Mouse (Mus musculus): ENCODE measurements around the gene Tmem63b. TPM values are rescaled to one million over a fixed set of nuclear protein-coding genes. Genes with fewer than 3 reads are reported as not detected.
A peak's percentile ranks its signal among the peaks of the same experiment; 100 is the strongest.

Gene Tmem63b
- polyA plus RNA-seq, 1 experiment from 2014 or later = 40.9 TPM

- 40% methylated on average over 4 of the region's 4 CpGs for WGBS
- Histone ChIP-seq H3K4me1 (replicated peaks; ENCODE audit: control insufficient read depth, insufficient read depth) (no peaks in the 10 kb centered on the region; the same call in 1 of the 2 replicates), H3K4me3 (ENCODE audit: low read depth, low read length) (no peak overlapping the region), H3K4me2 (replicated peaks; ENCODE audit: low read depth) (no peak overlapping the region), H3K9me3 (ENCODE audit: control insufficient read depth, low read length) (no peaks in the 10 kb centered on the region), H3K9ac (ENCODE audit: low read length) (no peak overlapping the region), H3K27ac (replicated peaks) (0 out of 2 replicates have a peak overlapping the region, but pooled peaks have one; percentile 18), H3K27me3 (ENCODE audit: control insufficient read depth, insufficient read depth, low read length) (no peaks in the 10 kb centered on the region), H3K36me3 (ENCODE audit: control insufficient read depth, insufficient read depth, low read length) (no peaks in the 10 kb centered on the region; the same call in 1 of the 2 replicates)
- DNase-seq (ENCODE audit: low spot score) (peak; percentile 81), ATAC-seq (ENCODE audit: low FRiP score, low TSS enrichment) (peak; percentile 79)
- TF ChIP-seq CTCF (IDR thresholded peaks at IDR 0.05; ENCODE audit: low read depth) (no peak), EP300 (optimal IDR thresholded peaks at IDR 0.05) (no peak)
Measured at GRCm38 (mm10) chr17:45702254-45702653, 15.5 kb upstream of the Tmem63b start.

GRCm38 (mm10) chr17:45701236-45701591 is 14.5 kb upstream of the Tmem63b start:
- no peaks in the 10 kb centered on the region; the same call in 1 of the 2 replicates for H3K4me1 ChIP-seq (replicated peaks; ENCODE audit: control insufficient read depth, insufficient read depth)
- WGBS = 63% methylated on average over 9 of the region's 9 CpGs
- H3K36me3 ChIP-seq (ENCODE audit: control insufficient read depth, insufficient read depth, low read length) = no peaks in the 10 kb centered on the region; the same call in 1 of the 2 replicates
- no peak overlapping the region for H3K27ac ChIP-seq (replicated peaks)
- no peak overlapping the region for H3K4me3 ChIP-seq (ENCODE audit: low read depth, low read length)
- ATAC-seq (ENCODE audit: low FRiP score, low TSS enrichment) = no peak
- H3K9me3 ChIP-seq (ENCODE audit: control insufficient read depth, low read length) = no peaks in the 10 kb centered on the region
- H3K9ac ChIP-seq (ENCODE audit: low read length) = no peak overlapping the region
- H3K27me3 ChIP-seq (ENCODE audit: control insufficient read depth, insufficient read depth, low read length) = no peaks in the 10 kb centered on the region
- DNase-seq (ENCODE audit: low spot score) = no peak
- TF ChIP-seq CTCF (IDR thresholded peaks at IDR 0.05; ENCODE audit: low read depth) (no peak), EP300 (optimal IDR thresholded peaks at IDR 0.05) (no peak)
- no peak overlapping the region for H3K4me2 ChIP-seq (replicated peaks; ENCODE audit: low read depth)

GRCm38 (mm10) chr17:45700496-45701235 is 14.0 kb upstream of the Tmem63b start:
- H3K4me3 ChIP-seq (ENCODE audit: low read depth, low read length) = no peak overlapping the region
- no peaks in the 10 kb centered on the region; the same call in 1 of the 2 replicates for H3K4me1 ChIP-seq (replicated peaks; ENCODE audit: control insufficient read depth, insufficient read depth)
- H3K9ac ChIP-seq (ENCODE audit: low read length) = no peak overlapping the region
- H3K27ac ChIP-seq (replicated peaks) = no peak overlapping the region
- no peak for DNase-seq (ENCODE audit: low spot score)
- ATAC-seq (ENCODE audit: low FRiP score, low TSS enrichment) = no peak
- no peak for TF ChIP-seq EP300 (optimal IDR thresholded peaks at IDR 0.05)
- H3K36me3 ChIP-seq (ENCODE audit: control insufficient read depth, insufficient read depth, low read length) = no peaks in the 10 kb centered on the region; the same call in 1 of the 2 replicates
- no peaks in the 10 kb centered on the region for H3K27me3 ChIP-seq (ENCODE audit: control insufficient read depth, insufficient read depth, low read length)
- WGBS = 53% methylated on average over 9 of the region's 16 CpGs
- no peaks in the 10 kb centered on the region for H3K9me3 ChIP-seq (ENCODE audit: control insufficient read depth, low read length)
- no peak overlapping the region for H3K4me2 ChIP-seq (replicated peaks; ENCODE audit: low read depth)

GRCm38 (mm10) chr17:45699039-45699740 is 12.5 kb upstream of the Tmem63b start:
- peak; percentile 45 for ATAC-seq (ENCODE audit: low FRiP score, low TSS enrichment)
- Histone ChIP-seq H3K4me2 (replicated peaks; ENCODE audit: low read depth) (no peak overlapping the region), H3K9me3 (ENCODE audit: control insufficient read depth, low read length) (no peaks in the 10 kb centered on the region), H3K4me3 (ENCODE audit: low read depth, low read length) (no peak overlapping the region), H3K27me3 (ENCODE audit: control insufficient read depth, insufficient read depth, low read length) (no peaks in the 10 kb centered on the region), H3K9ac (ENCODE audit: low read length) (no peak overlapping the region), H3K27ac (replicated peaks) (peak overlapping the region; percentile 30; the same call in 1 of the 2 replicates), H3K36me3 (ENCODE audit: control insufficient read depth, insufficient read depth, low read length) (no peaks in the 10 kb centered on the region; the same call in 1 of the 2 replicates), H3K4me1 (replicated peaks; ENCODE audit: control insufficient read depth, insufficient read depth) (peaks cover 2% of the 10 kb centered on the region; the same call in 1 of the 2 replicates)
- DNase-seq (ENCODE audit: low spot score) = peak; percentile 69
- WGBS = 64% methylated on average over 3 of the region's 3 CpGs
- no peak for TF ChIP-seq CTCF (IDR thresholded peaks at IDR 0.05; ENCODE audit: low read depth)
- no peak for TF ChIP-seq EP300 (optimal IDR thresholded peaks at IDR 0.05)

- Histone ChIP-seq H3K4me3 (ENCODE audit: low read depth, low read length) (no peak overlapping the region), H3K9me3 (ENCODE audit: control insufficient read depth, low read length) (no peaks in the 10 kb centered on the region), H3K4me2 (replicated peaks; ENCODE audit: low read depth) (no peak overlapping the region), H3K4me1 (replicated peaks; ENCODE audit: control insufficient read depth, insufficient read depth) (peaks cover 2% of the 10 kb centered on the region; the same call in 1 of the 2 replicates), H3K9ac (ENCODE audit: low read length) (no peak overlapping the region), H3K27ac (replicated peaks) (peak overlapping the region; percentile 35; the same call in 1 of the 2 replicates), H3K27me3 (ENCODE audit: control insufficient read depth, insufficient read depth, low read length) (no peaks in the 10 kb centered on the region), H3K36me3 (ENCODE audit: control insufficient read depth, insufficient read depth, low read length) (no peaks in the 10 kb centered on the region; the same call in 1 of the 2 replicates)
- WGBS = 61% methylated on average over 6 of the region's 6 CpGs
- DNase-seq (ENCODE audit: low spot score) (no peak), ATAC-seq (ENCODE audit: low FRiP score, low TSS enrichment) (no peak)
- TF ChIP-seq CTCF (IDR thresholded peaks at IDR 0.05; ENCODE audit: low read depth) = no peak
- TF ChIP-seq EP300 (optimal IDR thresholded peaks at IDR 0.05) = no peak
Measured at GRCm38 (mm10) chr17:45698368-45698767, 11.7 kb upstream of the Tmem63b start.

All from stomach, postnatal 0 days (tissue).